Mouse (Mus musculus) megakaryocyte, embryonic 14.5 days (primary cell): ENCODE measurements around the gene Cyp46a1.

ENCODE experiments used
- FLI1 ChIP-seq: IDR thresholded peaks from 2 replicates; pipeline ENCODE4 v1.6.1; 2012; ENCODE audit warnings: low read length, inconsistent platforms, mixed read lengths
- GATA1 ChIP-seq: IDR thresholded peaks from 3 replicates; pipeline ENCODE4 v1.6.1; 2012; ENCODE audit warnings: mixed read lengths, low read length, inconsistent platforms, borderline replicate concordance

GRCm38 (mm10) chr12:108287011-108287410 lies 47.2 kb upstream of the Cyp46a1 start:
- TF ChIP-seq FLI1: no peak
- no peak for TF ChIP-seq GATA1
